Mouse (Mus musculus): ENCODE measurements around the gene Sac3d1.
A peak's percentile ranks its signal among the peaks of the same experiment; 100 is the strongest.

DNA sequence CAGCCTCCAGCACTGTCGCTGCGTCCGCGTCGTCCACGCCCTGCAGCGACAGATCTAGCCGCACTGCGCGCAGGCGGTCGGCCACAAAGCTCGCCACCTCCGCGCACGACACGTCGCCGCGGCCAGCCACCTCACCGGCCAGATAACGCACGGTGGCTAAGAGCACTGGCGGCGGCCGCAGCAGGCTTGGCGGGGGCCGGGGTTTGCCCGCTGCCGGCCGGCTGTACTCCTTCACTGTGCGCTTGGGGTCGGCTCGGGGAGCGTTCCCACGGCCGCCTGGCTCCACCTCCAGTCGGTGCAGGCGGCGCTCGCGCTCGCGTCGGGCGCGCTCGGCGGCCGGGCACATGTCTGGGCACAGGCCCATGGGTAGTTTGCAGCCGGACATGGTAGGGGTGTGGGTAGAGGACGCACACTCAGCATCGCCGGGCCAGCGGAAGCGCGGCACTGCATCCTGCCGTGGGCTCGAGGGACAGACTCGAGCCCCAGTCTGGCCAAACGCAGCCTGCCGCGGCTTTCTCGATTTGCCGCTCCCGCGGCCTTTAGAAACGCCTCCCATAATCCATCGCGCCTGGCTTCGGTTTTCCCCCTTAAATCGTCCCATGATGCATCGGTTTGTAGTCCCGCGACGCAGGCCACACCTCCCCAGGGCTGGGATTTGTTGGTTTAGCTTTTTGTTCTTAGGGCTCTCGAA, at the start of gene Sac3d1:
- peak; percentile 50 for TF ChIP-seq POLR2A (IDR thresholded peaks at IDR 0.05; ENCODE audit: low read depth, low read length)
- no peak for TF ChIP-seq CTCF (IDR thresholded peaks at IDR 0.05; ENCODE audit: borderline replicate concordance, insufficient read depth, low read length)

Measured in embryonic fibroblast, embryonic 13.5 days (primary cell).